Mouse (Mus musculus) monocyte, adult 59 days (primary cell): ENCODE data around the gene Ythdf2. TPM values are rescaled to one million over a fixed set of nuclear protein-coding genes. Genes with fewer than 3 reads are reported as not detected.

Experiments used
- total RNA-seq, 2 experiments: library from RNA; stranded (reverse); gene quantifications; one replicate each; pipeline ENCODE4 v1.2.4; 2023

Ythdf2 gene
- total RNA-seq = 10 to 100 TPM; 62.6 to 62.9 TPM

GRCm38 (mm10) chr4:132211953-132212734 lies at the start of gene Ythdf2:
Gene Ythdf2, minus strand, starts transcription at chr4:132212303.

GRCm38 (mm10) chr4:132144080-132144841 lies 67.8 kb downstream of the Ythdf2 start, which contains the start of gene Oprd1:
Gene Oprd1, minus strand, starts transcription at chr4:132144486.

Other genes starting within 250 kb of the Ythdf2 start
- gene Gm10300, start 137.6 kb downstream of the Ythdf2 start, total RNA-seq = 1 to 10 TPM in 1 of 2 experiments, under 1 TPM in 1; 0.76 to 1.1 TPM
- gene Epb41, start 137.0 kb downstream of the Ythdf2 start, total RNA-seq = 10 to 100 TPM; 81.5 to 88.9 TPM
- not detected for gene Oprd1, start 67.8 kb downstream of the Ythdf2 start, total RNA-seq
- 10 to 100 TPM; 28.9 TPM for gene Gmeb1, start 49.3 kb upstream of the Ythdf2 start, total RNA-seq
- gene Taf12, start 62.1 kb upstream of the Ythdf2 start, total RNA-seq = 10 to 100 TPM; 26.9 to 28.2 TPM
- 1 to 10 TPM in 1 of 2 experiments, not detected in 1; 1.2 TPM for gene Rab42, start 91.1 kb upstream of the Ythdf2 start, total RNA-seq
- gene Trnau1ap, start 117.2 kb upstream of the Ythdf2 start, total RNA-seq = 10 to 100 TPM; 35.1 to 35.6 TPM
- gene Rcc1, start 141.3 kb upstream of the Ythdf2 start, total RNA-seq = 10 to 100 TPM; 25.6 to 26.3 TPM
- gene Phactr4, start 210.2 kb upstream of the Ythdf2 start, total RNA-seq = 10 to 100 TPM; 31.4 to 34.2 TPM